Mouse (Mus musculus) c-Kit-positive CD71-negative TER-119-negative erythroid progenitor cells, embryonic 14.5 days (primary cell): Measurements from ENCODE around the gene Foxred2.

Source experiments
- DNase-seq: peaks from one replicate; pipeline ENCODE4 v3.0.0-alpha.2; 2013; ENCODE audit warnings: low read depth

Gene Foxred2

GRCm38 (mm10) chr15:77945711-77946110, 10.8 kb downstream of the Foxred2 start:
- DNase-seq: no peak

GRCm38 (mm10) chr15:77941563-77941962, 15.0 kb downstream of the Foxred2 start:
- no peak for DNase-seq

GRCm38 (mm10) chr15:77938516-77938915, 18.0 kb downstream of the Foxred2 start:
- DNase-seq: no peak

GRCm38 (mm10) chr15:77935673-77936375, 20.7 kb downstream of the Foxred2 start:
- DNase-seq: no peak

- DNase-seq: no peak
Observed at GRCm38 (mm10) chr15:77934968-77935367, 21.6 kb downstream of the Foxred2 start.

- DNase-seq: no peak
Observed at GRCm38 (mm10) chr15:77934326-77934725, 22.2 kb downstream of the Foxred2 start.

- DNase-seq: peak; percentile 88
Observed at GRCm38 (mm10) chr15:77933770-77934169, 22.8 kb downstream of the Foxred2 start.

- no peak for DNase-seq
Observed at GRCm38 (mm10) chr15:77933222-77933621, 23.3 kb downstream of the Foxred2 start.

- DNase-seq: no peak
Observed at GRCm38 (mm10) chr15:77931689-77932016, 24.9 kb downstream of the Foxred2 start.

- no peak for DNase-seq
Observed at GRCm38 (mm10) chr15:77930986-77931688, 25.4 kb downstream of the Foxred2 start.

GRCm38 (mm10) chr15:77929804-77930203, 26.7 kb downstream of the Foxred2 start:
- no peak for DNase-seq

GRCm38 (mm10) chr15:77928673-77929331, 27.7 kb downstream of the Foxred2 start, which contains the start of gene Txn2:
TSS of gene Txn2 (minus strand) at chr15:77929006.
- peak; percentile 99 for DNase-seq

- DNase-seq: no peak
Observed at GRCm38 (mm10) chr15:77928091-77928490, 28.4 kb downstream of the Foxred2 start.

GRCm38 (mm10) chr15:77926921-77927320, 29.6 kb downstream of the Foxred2 start:
- no peak for DNase-seq

- DNase-seq: no peak
Observed at GRCm38 (mm10) chr15:77925195-77925594, 31.3 kb downstream of the Foxred2 start.

- no peak for DNase-seq
Observed at GRCm38 (mm10) chr15:77923267-77924035, 33.1 kb downstream of the Foxred2 start.

GRCm38 (mm10) chr15:77922710-77923109, 33.8 kb downstream of the Foxred2 start:
- no peak for DNase-seq

GRCm38 (mm10) chr15:77921636-77922035, 34.9 kb downstream of the Foxred2 start:
- DNase-seq: no peak

GRCm38 (mm10) chr15:77920511-77921462, 35.7 kb downstream of the Foxred2 start:
- DNase-seq: no peak

GRCm38 (mm10) chr15:77919441-77919840, 37.1 kb downstream of the Foxred2 start:
- DNase-seq: no peak
